Mouse (Mus musculus): ENCODE results near the gene Coq8a.

DNA sequence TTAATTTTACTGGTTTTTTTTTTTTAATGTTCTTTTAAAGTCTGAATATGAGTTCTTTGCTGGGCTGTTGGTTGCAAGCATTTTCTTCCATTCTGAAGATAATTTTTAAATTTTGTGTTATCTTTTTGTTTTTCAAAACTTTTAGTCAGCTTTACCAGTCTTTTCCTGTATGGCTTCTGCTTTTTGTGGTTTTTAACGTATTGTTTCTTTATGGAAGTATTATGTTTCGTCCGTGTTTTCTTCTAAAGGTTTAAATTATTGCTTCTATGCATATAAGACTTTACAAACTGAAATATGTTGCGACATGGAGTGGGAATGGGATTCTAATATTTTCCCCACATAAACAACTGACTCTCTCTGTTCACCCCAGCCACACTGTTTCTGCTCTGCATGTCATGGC, 67.2 kb downstream of the Coq8a start:
- no peak for TF ChIP-seq POLR2A (IDR thresholded peaks at IDR 0.05; ENCODE audit: insufficient read depth, low read depth, low read length)
- no peak for TF ChIP-seq CTCF (IDR thresholded peaks at IDR 0.05; ENCODE audit: insufficient read depth, low read depth, low read length)
